Mouse (Mus musculus) mesoderm, embryonic 11.5 days (tissue): ENCODE data around the gene Sema6d.
A peak's percentile ranks its signal among the peaks of the same experiment; 100 is the strongest.

Experiments
- DNase-seq: peaks from one replicate; pipeline ENCODE4 v3.0.0-alpha.2; 2012; ENCODE audit warnings: low read depth, low spot score

Sema6d gene

GRCm38 (mm10) chr2:124089813-124090230, at the start of gene Sema6d:
Gene Sema6d (plus strand): TSS chr2:124089969.
- peak; percentile 30 for DNase-seq

- DNase-seq, result peak; percentile 12
Observed at GRCm38 (mm10) chr2:124059910-124060309, 29.9 kb upstream of the Sema6d start.

- no peak for DNase-seq
Observed at GRCm38 (mm10) chr2:124068380-124068779, 21.4 kb upstream of the Sema6d start.

GRCm38 (mm10) chr2:124070664-124071063, 19.1 kb upstream of the Sema6d start:
- DNase-seq, result peak; percentile 69

- DNase-seq, result peak; percentile 66
Observed at GRCm38 (mm10) chr2:124071380-124071779, 18.4 kb upstream of the Sema6d start.

- DNase-seq, result peak; percentile 22
Observed at GRCm38 (mm10) chr2:124090231-124091141, 717 bp downstream of the Sema6d start.

- no peak for DNase-seq
Observed at GRCm38 (mm10) chr2:124099697-124100096, 9.9 kb downstream of the Sema6d start.

GRCm38 (mm10) chr2:124100486-124101200, 10.9 kb downstream of the Sema6d start:
- DNase-seq, result peak; percentile 62

GRCm38 (mm10) chr2:124101201-124101517, 11.4 kb downstream of the Sema6d start:
- DNase-seq, result no peak

GRCm38 (mm10) chr2:124101580-124101979, 11.8 kb downstream of the Sema6d start:
- DNase-seq, result no peak

GRCm38 (mm10) chr2:124103277-124103676, 13.5 kb downstream of the Sema6d start:
- no peak for DNase-seq

GRCm38 (mm10) chr2:124118469-124119243, 28.9 kb downstream of the Sema6d start:
- no peak for DNase-seq

- no peak for DNase-seq
Observed at GRCm38 (mm10) chr2:124120355-124120754, 30.6 kb downstream of the Sema6d start.

- DNase-seq, result no peak
Observed at GRCm38 (mm10) chr2:124121539-124121938, 31.8 kb downstream of the Sema6d start.

- no peak for DNase-seq
Observed at GRCm38 (mm10) chr2:124125504-124125903, 35.7 kb downstream of the Sema6d start.

GRCm38 (mm10) chr2:124126853-124127252, 37.1 kb downstream of the Sema6d start:
- no peak for DNase-seq

- DNase-seq, result no peak
Observed at GRCm38 (mm10) chr2:124130876-124131275, 41.1 kb downstream of the Sema6d start.

- DNase-seq, result no peak
Observed at GRCm38 (mm10) chr2:124141510-124142044, 51.8 kb downstream of the Sema6d start.

GRCm38 (mm10) chr2:124145528-124145927, 55.8 kb downstream of the Sema6d start:
- DNase-seq, result peak; percentile 30

GRCm38 (mm10) chr2:124158158-124158557, 68.4 kb downstream of the Sema6d start:
- DNase-seq, result no peak

GRCm38 (mm10) chr2:124162001-124162599, 72.3 kb downstream of the Sema6d start:
- DNase-seq, result no peak
